Mouse (Mus musculus) G1E-ER4 (cell line): Measurements from ENCODE around the gene Platr17. TPM values are rescaled to one million over a fixed set of nuclear protein-coding genes. Genes with fewer than 3 reads are reported as not detected.
A peak's percentile ranks its signal among the peaks of the same experiment; 100 is the strongest.

Experiments used
- GATA1 ChIP-seq: IDR thresholded peaks from one replicate; pipeline ENCODE4 v1.8.0; 2012; ENCODE audit warnings: low read length, inconsistent platforms
- polyA plus RNA-seq: library from polyadenylated mRNA; stranded (reverse); fragments of >175 nt; gene quantifications from 2 replicates; pipeline ENCODE4 v1.2.3, GENCODE M21; 2012

The Platr17 gene
- polyA plus RNA-seq, 1 experiment: not detected

- no peak for TF ChIP-seq GATA1
These were observed 13.6 kb downstream of the Platr17 start for GRCm38 (mm10) chr17:33918293-33919203.

- TF ChIP-seq GATA1: no peak
These were observed 14.7 kb downstream of the Platr17 start for GRCm38 (mm10) chr17:33919351-33920281.

GRCm38 (mm10) chr17:33920282-33921097 is 15.6 kb downstream of the Platr17 start:
- no peak for TF ChIP-seq GATA1

- no peak for TF ChIP-seq GATA1
These were observed 16.4 kb downstream of the Platr17 start for GRCm38 (mm10) chr17:33921361-33921760.

GRCm38 (mm10) chr17:33924577-33925283 is 19.8 kb downstream of the Platr17 start:
- TF ChIP-seq GATA1: peak; percentile 26

- TF ChIP-seq GATA1: no peak
These were observed 20.6 kb downstream of the Platr17 start for GRCm38 (mm10) chr17:33925406-33926116.

GRCm38 (mm10) chr17:33926207-33926932 is 21.4 kb downstream of the Platr17 start:
- no peak for TF ChIP-seq GATA1

- TF ChIP-seq GATA1: no peak
These were observed 23.5 kb downstream of the Platr17 start for GRCm38 (mm10) chr17:33928251-33928947.

GRCm38 (mm10) chr17:33929371-33930279 is 24.7 kb downstream of the Platr17 start, which contains the start of gene Rgl2:
Gene Rgl2, plus strand, starts transcription at chr17:33929543.
- TF ChIP-seq GATA1: no peak

GRCm38 (mm10) chr17:33930280-33931158 is 25.6 kb downstream of the Platr17 start:
- no peak for TF ChIP-seq GATA1
